Mouse (Mus musculus) layer of hippocampus, postnatal 14 days (tissue): ENCODE measurements around the gene Sgcd. TPM values are rescaled to one million over a fixed set of nuclear protein-coding genes. Genes with fewer than 3 reads are reported as not detected.
A peak's percentile ranks its signal among the peaks of the same experiment; 100 is the strongest.
"Not testable (repeated sequence)": the region's sequence is repeated elsewhere in the genome, so short reads cannot be mapped to it uniquely, and the experiment has no call there.

Experiments used
- DNase-seq, 2 experiments: peaks; one replicate each; pipeline ENCODE4 v3.0.0; 2021 to 2022; ENCODE audit warnings: low spot score in 2 of 2, mixed read lengths in 1 of 2
- total RNA-seq, 2 experiments: library from RNA; stranded (reverse); gene quantifications; 2 replicates each; pipeline ENCODE4 v1.2.3; 2021

Sgcd gene
- total RNA-seq, 2 experiments from 2014 or later, result 9.9 to 18.7 TPM

DNA sequence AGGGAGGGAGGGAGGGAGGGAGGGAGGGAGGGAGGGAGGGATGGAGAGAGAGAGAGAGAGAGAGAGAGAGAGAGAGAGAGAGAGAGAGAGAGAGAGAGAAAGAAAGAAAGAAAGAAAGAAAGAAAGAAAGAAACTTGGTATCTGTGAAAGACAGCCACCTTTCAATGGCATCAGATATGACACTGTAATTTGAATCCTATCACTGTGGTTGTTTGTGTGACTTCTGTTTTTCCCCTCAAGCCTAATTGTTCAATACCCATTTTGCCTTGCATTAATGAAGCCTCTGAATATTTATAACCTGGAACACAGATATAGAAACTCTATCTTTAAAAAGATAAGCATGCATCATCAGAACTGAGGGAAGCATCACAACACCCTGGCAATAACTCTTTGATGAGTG lies 528.1 kb downstream of the Sgcd start:
- DNase-seq, result not testable (repeated sequence)

DNA sequence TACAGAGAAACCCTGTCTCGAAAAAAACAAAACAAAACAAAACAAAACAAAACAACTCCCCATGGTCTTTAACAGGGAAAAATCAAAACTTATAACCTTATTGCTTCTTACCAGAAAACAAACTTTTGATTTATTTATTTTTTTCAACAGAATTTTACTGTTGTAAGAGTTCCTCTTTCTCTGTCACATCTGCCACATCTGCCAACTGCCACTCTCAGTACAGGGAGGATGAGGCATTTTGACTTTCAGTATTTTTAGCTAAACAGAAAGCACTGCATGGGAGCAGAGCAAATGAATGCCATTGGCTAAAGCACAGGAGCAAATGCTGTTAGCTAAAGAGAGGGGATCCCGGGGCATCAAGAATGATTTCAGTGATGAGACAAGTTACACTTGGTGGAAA lies 528.6 kb downstream of the Sgcd start:
- DNase-seq, result no peak

GRCm38 (mm10) chr11:47459214-47459613 lies 529.6 kb downstream of the Sgcd start:
- DNase-seq, result no peak

DNA sequence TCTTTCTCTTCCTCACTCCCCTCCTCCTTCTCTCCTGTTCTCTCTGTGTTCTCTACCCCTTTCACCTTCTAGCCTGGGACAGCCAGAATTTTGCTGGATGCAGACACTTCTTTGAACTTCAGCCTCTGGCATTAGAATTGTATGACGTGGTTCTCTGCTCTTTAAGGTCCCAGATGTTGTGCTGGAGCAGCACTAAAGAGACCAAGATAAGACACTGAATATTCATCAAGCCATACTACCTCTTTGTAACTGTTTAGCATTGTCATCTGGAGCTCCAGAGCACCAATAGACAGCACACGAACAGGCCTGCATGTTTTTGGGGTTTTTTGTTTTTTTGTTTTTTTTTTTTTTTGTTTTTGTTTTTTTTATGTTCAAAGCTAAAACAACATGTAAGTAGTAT lies 541.0 kb downstream of the Sgcd start:
- DNase-seq, result no peak

DNA sequence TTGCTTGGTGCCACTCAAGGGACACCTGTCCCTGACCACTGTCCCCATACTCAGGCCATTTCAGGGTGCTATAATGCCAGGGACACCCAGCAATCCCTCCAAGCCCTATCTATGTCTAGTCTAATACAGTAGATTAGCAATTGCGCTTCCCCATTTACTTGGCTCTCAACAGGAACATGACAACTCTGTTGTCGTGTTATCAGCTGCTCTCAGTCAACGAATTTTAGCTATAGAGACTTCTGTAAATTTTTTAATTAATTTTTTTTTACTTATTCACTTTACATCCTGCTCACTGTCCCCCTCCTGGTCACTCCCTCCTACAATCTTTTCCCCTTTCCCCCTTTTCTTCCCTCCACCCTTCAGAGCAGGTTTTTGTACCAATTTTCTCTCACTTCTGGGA lies 542.4 kb downstream of the Sgcd start:
- DNase-seq, result no peak

DNA sequence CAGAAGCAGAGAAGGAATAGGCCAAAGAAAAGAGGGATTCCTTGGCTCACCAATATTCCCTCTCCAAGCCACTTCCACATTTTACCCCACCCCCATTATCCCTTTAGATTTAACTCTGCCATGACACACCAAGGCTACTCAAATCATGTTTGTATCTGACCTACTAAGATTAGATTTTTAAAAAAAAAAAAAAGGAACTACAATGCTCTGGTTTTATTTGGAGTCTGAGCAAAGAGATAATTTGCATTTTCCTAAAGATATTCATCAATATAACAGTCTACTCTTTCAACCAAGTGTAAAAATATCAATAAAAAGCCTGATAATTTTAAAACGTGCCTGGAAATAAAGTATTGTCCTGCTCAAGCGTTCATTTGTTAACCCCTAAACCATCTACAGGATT lies 543.1 kb downstream of the Sgcd start:
- DNase-seq, result no peak

DNA sequence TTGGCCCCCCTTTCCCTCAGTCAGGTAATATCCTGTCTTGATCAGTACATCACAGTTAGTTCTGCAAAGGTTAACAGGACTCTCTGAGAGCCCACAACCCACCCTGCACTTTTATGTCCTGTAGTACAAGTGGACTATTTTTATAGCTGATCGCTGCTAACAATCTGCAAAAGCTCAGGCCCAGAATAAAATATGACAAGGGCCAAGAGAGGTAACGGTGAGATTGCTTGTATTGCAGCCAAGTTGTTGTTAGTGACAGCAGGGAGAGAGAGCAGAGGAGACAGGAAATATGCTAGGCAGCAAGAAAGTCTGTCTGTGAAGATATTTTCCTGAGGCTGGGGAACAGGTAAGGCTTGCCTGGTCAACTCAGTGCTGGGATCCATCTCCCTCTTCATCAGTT lies 546.5 kb downstream of the Sgcd start:
- DNase-seq, result no peak

DNA sequence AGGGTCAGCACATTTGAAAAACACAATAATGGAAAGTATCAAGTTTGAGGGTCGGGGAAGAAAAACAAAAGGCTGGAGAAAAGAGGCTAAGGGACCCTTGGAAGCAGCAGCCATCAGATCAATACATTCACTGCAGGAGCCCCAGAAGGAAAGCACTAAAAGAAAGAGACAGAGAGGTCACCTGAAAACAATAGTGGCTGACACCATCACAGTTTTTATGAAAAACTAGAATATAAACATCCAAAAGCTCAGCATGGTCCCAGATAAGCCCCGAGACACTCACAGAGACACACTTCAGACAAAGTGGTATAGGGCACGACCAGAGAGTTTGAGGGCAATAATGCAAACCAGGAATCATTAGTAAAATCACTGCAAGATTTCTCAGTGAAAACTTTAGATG lies 589.2 kb downstream of the Sgcd start:
- no peak for DNase-seq

- DNase-seq, result not testable (repeated sequence)
Measured at GRCm38 (mm10) chr11:47390798-47391197, 598.0 kb downstream of the Sgcd start.

GRCm38 (mm10) chr11:47389327-47389726 lies 599.4 kb downstream of the Sgcd start:
- no peak for DNase-seq

DNA sequence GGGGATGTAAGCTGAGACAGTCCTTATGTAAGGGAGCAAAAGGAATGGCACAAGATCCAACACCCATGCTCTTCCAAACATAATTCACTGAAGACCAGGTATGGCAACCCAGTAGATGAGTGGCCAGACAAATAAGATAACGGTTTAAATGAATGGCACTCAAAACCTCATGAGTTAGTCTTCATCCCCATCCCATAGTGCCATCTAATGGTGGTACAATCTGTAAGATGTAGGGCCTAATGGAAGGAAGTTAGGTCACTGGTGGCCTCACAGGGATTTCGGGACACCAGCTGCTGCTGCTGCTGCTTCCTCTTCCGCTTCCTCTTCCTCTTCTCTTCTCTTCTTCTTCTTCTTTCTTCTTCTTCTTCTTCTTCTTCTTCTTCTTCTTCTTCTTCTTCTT lies 601.0 kb downstream of the Sgcd start:
- no peak for DNase-seq

GRCm38 (mm10) chr11:47386136-47386535 lies 602.6 kb downstream of the Sgcd start:
- DNase-seq, result no peak

DNA sequence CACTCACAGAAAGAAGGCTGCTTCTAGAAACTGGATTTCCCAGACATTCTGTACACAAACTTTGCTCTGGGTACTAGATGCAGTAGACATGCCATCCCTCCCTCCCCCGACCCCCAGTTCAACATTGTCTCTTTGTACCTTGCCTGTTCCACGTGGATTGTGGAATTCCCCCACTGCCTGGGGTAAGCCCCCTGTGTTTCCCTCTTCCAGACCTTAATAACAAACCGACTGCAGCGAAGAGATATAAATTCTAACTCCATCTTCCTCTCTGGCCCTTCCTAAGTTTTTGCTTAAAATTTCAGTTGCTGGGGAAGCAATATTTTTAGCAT lies 609.2 kb downstream of the Sgcd start:
- DNase-seq, result no peak

DNA sequence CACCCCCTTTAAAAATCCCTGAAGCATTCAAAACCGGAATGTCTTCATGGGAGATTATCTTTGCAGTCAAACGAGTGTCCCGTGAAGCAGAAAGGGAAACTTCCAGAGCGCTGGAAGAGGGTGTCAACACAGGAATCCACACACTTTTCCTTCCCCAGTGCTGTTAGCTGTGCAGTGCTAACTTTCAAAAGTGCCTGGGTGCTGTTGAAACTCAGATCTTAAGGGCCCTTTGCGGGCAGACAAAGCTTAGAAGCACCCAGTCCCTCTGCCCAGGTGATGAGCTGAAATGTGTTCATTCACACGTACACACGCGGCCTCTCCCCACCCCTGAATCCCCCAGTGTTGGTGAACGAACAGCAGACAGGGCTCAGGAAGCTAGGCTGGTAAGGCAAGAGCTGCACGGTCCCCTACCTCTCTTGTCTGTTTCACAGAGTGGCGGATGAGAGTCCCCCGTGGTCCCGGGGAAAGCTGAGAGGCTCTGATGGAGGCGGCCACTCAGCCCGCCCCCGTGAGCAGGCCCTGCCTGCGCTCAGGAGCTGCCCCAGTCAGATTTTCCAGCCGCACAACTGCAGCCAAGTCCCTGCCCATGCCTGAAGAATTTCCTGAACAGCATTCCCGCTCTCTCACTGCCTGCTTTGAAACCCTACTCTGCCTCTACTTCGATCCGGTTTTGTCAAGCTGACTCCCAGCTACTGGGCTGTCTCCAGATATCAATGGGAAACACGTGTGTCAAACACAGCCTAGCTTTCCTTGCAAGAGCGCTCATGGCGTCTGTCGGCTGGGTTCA lies 609.7 kb downstream of the Sgcd start:
- peak in 1 of 2 experiments; percentile 8 for DNase-seq

- no peak for DNase-seq
Measured at GRCm38 (mm10) chr11:47377421-47377820, 611.3 kb downstream of the Sgcd start.

DNA sequence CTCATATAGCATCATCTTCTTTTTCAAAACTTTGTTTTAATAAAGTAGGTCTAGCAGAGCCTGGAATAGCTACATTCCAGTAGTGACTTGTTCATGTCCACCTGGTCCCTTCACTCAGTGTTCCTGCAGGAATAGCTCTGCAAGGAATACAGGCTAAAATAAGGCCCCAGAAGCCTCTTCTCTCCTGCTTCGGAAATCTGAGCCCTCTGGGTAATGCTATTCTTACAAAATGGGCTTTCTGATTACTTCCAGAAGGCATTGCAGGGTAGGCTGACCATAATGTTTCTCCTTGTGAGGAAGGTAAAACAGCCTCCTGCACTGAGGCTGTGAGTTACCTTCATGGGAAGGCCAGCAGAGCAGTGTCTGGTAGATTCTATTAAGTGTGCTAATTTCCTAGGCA lies 611.9 kb downstream of the Sgcd start:
- no peak for DNase-seq

DNA sequence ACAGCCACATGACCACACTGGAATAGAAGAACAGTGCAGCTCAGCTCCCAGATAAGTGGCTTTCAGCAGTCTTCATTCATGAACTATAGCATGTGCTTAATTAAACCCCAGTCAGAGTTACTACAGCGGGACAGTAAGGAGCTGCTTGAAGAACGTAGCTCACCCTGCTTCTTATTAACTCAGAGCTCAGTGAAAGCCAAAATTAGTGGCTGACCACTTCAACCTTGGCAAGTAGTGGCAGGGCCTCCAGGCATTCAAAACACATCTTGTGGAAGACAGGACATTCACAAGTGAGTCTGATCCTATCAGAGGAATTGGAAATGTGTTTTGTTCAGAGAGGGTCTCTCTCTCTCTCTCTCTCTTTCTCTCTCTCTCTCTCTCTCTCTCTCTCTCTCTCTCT lies 617.2 kb downstream of the Sgcd start:
- no peak for DNase-seq

- DNase-seq, result no peak
Measured at GRCm38 (mm10) chr11:47351585-47351984, 637.2 kb downstream of the Sgcd start.

GRCm38 (mm10) chr11:47343486-47343885 lies 645.3 kb downstream of the Sgcd start:
- DNase-seq, result peak in 1 of 2 experiments; percentile 61

DNA sequence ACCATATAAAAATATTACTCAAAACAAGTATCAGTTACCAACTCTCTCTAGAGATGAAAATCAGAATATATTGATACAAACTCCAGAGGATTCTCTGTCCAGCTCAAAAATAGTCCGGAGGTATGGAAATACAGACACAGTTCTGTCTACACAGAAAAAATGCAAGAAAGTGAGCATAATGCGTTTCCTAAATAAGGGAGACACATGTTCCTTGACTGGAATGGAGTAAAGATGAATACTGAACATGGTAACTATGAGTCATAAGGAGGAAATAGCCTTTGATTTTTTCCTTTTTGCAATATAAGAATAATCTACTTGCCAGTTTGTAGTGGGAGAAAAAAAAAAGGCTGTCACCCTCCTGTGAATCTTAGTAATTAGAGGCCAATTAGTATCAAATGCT lies 655.1 kb downstream of the Sgcd start:
- no peak for DNase-seq

GRCm38 (mm10) chr11:47305579-47305978 lies 683.2 kb downstream of the Sgcd start:
- no peak for DNase-seq

DNA sequence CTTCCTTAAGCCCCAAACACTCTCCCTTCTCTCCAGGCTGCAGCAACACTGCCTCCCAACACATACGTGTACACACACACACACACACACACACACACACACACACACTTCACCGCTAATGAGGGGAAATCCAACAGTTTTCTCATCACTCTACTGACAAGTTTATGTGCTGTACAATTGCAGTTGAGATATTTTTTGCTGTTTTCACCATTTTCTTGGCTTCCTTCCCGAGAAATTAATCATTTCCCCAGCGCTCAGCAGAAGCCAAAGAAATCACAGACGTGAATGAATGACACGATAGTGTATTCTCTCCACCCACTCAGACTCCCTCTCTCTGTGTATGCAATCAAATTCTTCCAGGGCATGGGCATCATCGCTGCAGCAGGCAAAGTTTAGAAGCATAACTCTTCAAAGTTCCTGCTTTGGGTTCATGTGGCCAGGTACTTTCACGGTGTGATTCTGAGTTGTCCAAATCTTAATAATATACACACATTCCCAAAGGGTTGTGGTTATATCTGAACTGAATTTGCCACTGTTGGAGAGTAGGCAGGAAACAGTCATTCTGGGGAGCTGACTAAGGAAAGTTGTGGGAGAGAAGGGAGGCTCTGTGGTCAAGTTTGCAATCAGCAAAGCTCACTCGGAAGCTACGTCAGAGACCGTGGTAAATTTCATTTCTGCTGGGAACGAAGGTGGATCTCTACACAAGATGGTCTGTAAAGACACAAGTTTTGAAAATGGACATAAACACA lies 683.9 kb downstream of the Sgcd start:
- peak; percentile 15 to 72 for DNase-seq

- no peak for DNase-seq
Measured at GRCm38 (mm10) chr11:47299777-47300176, 689.0 kb downstream of the Sgcd start.
